ENCODE assay signal across 14 mouse cellular contexts in genomic region chr7:73647140-73647539, GRCm38 (mm10).
DNase-seq lines count a peak whose midpoint lies in the region; ATAC-seq and TF ChIP-seq lines count a peak whose summit lies in the region.
"Had no signal": no experiment of that assay in that cellular context is flagged by ENCODE, and none has a peak within 500 bp of the region (broad histone marks: within the 10 kb centered on the region; RNA-seq: fewer than 3 reads in every experiment).

No protein-coding gene starts in this region.

- no peak overlapping the region for H3K4me3 ChIP-seq in myocyte
- no peak overlapping the region for H3K4me3 ChIP-seq in kidney, embryonic 14.5 days (ENCODE audit: low read length)
- H3K4me3 ChIP-seq: liver, embryonic 13.5 days had no signal

- TF ChIP-seq CTCF in brain, embryonic 14.5 days (IDR thresholded peaks at IDR 0.05; ENCODE audit: borderline replicate concordance, extremely low read depth, insufficient read depth, insufficient read length): no peak

- H3K36me3 ChIP-seq in myocyte (ENCODE audit: control insufficient read depth, insufficient read depth): no peaks in the 10 kb centered on the region
- no peaks in the 10 kb centered on the region for H3K36me3 ChIP-seq in kidney, embryonic 14.5 days (ENCODE audit: control insufficient read depth, insufficient read depth, low read length)
- H3K36me3 ChIP-seq: liver, embryonic 13.5 days had no signal

- peak overlapping the region; percentile 18 for H3K4me2 ChIP-seq in myocyte (ENCODE audit: low read depth)
- no peak overlapping the region for H3K4me2 ChIP-seq in kidney, embryonic 14.5 days (replicated peaks; ENCODE audit: low read depth, low read length)
- H3K4me2 ChIP-seq: liver, embryonic 13.5 days had no signal

- 85% methylated on average over 4 of the region's 4 CpGs for WGBS in kidney, embryonic 14.5 days

- H3ac ChIP-seq in myocyte (ENCODE audit: control insufficient read depth, insufficient read length): no peak overlapping the region

- H3K79me2 ChIP-seq in myocyte (ENCODE audit: control insufficient read depth, insufficient read depth): no peaks in the 10 kb centered on the region

- H3K27me3 ChIP-seq in myocyte (ENCODE audit: control insufficient read depth, insufficient read depth, insufficient read length): no peaks in the 10 kb centered on the region
- no peaks in the 10 kb centered on the region for H3K27me3 ChIP-seq in kidney, embryonic 14.5 days (ENCODE audit: control insufficient read depth, insufficient read depth, low read length)
- H3K27me3 ChIP-seq: liver, embryonic 13.5 days had no signal

- H3K9ac ChIP-seq in kidney, embryonic 14.5 days (ENCODE audit: low read depth, low read length): no peak overlapping the region
- H3K9ac ChIP-seq: liver, embryonic 13.5 days had no signal

- ATAC-seq in frontal cortex, adult (ENCODE audit: low TSS enrichment): peak; percentile 73
- ATAC-seq in monocyte, adult 5-6 weeks (replicated peaks; ENCODE audit: insufficient number of reproducible peaks, low FRiP score, low TSS enrichment, poor library complexity, severe bottlenecking): no peak
- no peak for ATAC-seq in kidney, embryonic 14.5 days (ENCODE audit: low FRiP score, low TSS enrichment)

- no peaks in the 10 kb centered on the region for H3K9me3 ChIP-seq in kidney, embryonic 14.5 days (ENCODE audit: control insufficient read depth, low read length)
- H3K9me3 ChIP-seq: liver, embryonic 13.5 days had no signal

- no peak for TF ChIP-seq POLR2A in brain, embryonic 14.5 days (IDR thresholded peaks at IDR 0.05; ENCODE audit: borderline replicate concordance, extremely low read depth, insufficient read depth, insufficient read length, poor library complexity, severe bottlenecking)
- no peak for TF ChIP-seq POLR2A in myocyte (IDR thresholded peaks at IDR 0.05; ENCODE audit: insufficient read length, low read depth)

- no peaks in the 10 kb centered on the region for H3K4me1 ChIP-seq in kidney, embryonic 14.5 days (ENCODE audit: control insufficient read depth, insufficient read depth, low read length)
- H3K4me1 ChIP-seq: liver, embryonic 13.5 days had no signal

- no peak for DNase-seq in frontal cortex, postnatal 25 days (ENCODE audit: low spot score in 2 of 2)
- peak; percentile 96 for DNase-seq in brain, embryonic 14.5 days (ENCODE audit: low read depth)
- DNase-seq in layer of hippocampus, adult 8-10 months (ENCODE audit: low spot score in 2 of 2): peak; percentile 55 to 69
- DNase-seq in urinary bladder, adult 18-20 months (ENCODE audit: low spot score in 2 of 2): no peak
- DNase-seq: adrenal gland, postnatal 25 days; B cell, adult 2 months; cerebellum, postnatal 36 days; liver, embryonic 13.5 days; thymus, postnatal 36 days had no signal

- H3K27ac ChIP-seq in kidney, embryonic 14.5 days (ENCODE audit: low read depth, low read length): no peak overlapping the region
- H3K27ac ChIP-seq: liver, embryonic 13.5 days; macrophage had no signal

TF ChIP-seq in myocyte, 11 proteins besides CTCF, POLR2A, EP300 and RAD21:
- TF ChIP-seq E2F4 (IDR thresholded peaks at IDR 0.05; ENCODE audit: insufficient read depth) (no peak), USF1 (IDR thresholded peaks at IDR 0.05; ENCODE audit: low read depth) (no peak), MYOD1 (IDR thresholded peaks at IDR 0.05; ENCODE audit: control insufficient read depth in 1 of 3, insufficient read length in 2 of 3, low read depth in 2 of 3) (no peak), MAX (IDR thresholded peaks at IDR 0.05; ENCODE audit: low read depth) (no peak), CEBPB (IDR thresholded peaks at IDR 0.05; ENCODE audit: insufficient read depth, poor library complexity, severe bottlenecking) (no peak)

Comparison
In these comparisons a context has a peak if more than half of its experiments do, and no peak if none do; other contexts are left out.
1. DNase-seq: peak in brain, embryonic 14.5 days (single experiment) and layer of hippocampus, adult 8-10 months (2 of 2); none in frontal cortex, postnatal 25 days (0 of 2) and urinary bladder, adult 18-20 months (0 of 2).